Mouse (Mus musculus) heart, postnatal 0 days (tissue): Measurements from ENCODE around the gene Nckap5. TPM values are rescaled to one million over a fixed set of nuclear protein-coding genes. Genes with fewer than 3 reads are reported as not detected.
A peak's percentile ranks its signal among the peaks of the same experiment; 100 is the strongest.

Source experiments
- ATAC-seq: fragments of 200-750 bp; cut with Nextera tagmentation; 2 replicates; pipeline ENCODE4 v1.8.0; 2017; ENCODE audit warnings: low read depth, moderate number of reproducible peaks, moderate library complexity; ENCODE audit not compliant: insufficient read depth
- DNase-seq: peaks from one replicate; pipeline ENCODE4 v3.0.0-alpha.2; 2016; ENCODE audit warnings: low spot score
- H3K27ac ChIP-seq: fragments of 300-500 bp; sonication (generic); 2 replicates; pipeline ENCODE4 v1.5.1; 2014; ENCODE audit warnings: low read depth, mild to moderate bottlenecking
- H3K27me3 ChIP-seq: fragments of 300-500 bp; sonication (generic); 2 replicates; pipeline ENCODE4 v1.6.1; 2014; ENCODE audit warnings: low read length, mixed read lengths; ENCODE audit not compliant: control insufficient read depth, insufficient read depth
- H3K36me3 ChIP-seq: fragments of 300-500 bp; sonication (generic); replicated peaks from 2 replicates; pipeline ENCODE4 v1.6.1; 2014; ENCODE audit warnings: low read length, mixed read lengths; ENCODE audit not compliant: control insufficient read depth, insufficient read depth
- H3K4me1 ChIP-seq: fragments of 300-500 bp; sonication (generic); 2 replicates; pipeline ENCODE4 v1.6.1; 2014; ENCODE audit warnings: antibody characterized with exemption; ENCODE audit not compliant: control insufficient read depth, insufficient read depth
- H3K4me2 ChIP-seq: fragments of 300-500 bp; sonication (generic); 2 replicates; pipeline ENCODE4 v1.6.1; 2014; ENCODE audit warnings: low read depth, mild to moderate bottlenecking, low read length, moderate library complexity
- H3K4me3 ChIP-seq: fragments of 300-500 bp; sonication (generic); 2 replicates; pipeline ENCODE4 v1.5.1; 2014; ENCODE audit warnings: low read depth, low read length
- H3K9ac ChIP-seq: fragments of 300-500 bp; sonication (generic); replicated peaks from 2 replicates; pipeline ENCODE4 v1.6.1; 2014; ENCODE audit warnings: low read depth, low read length, mixed read lengths
- H3K9me3 ChIP-seq: fragments of 300-500 bp; sonication (generic); replicated peaks from 2 replicates; pipeline ENCODE4 v1.6.1; 2016; ENCODE audit warnings: low read length; ENCODE audit not compliant: control insufficient read depth
- CTCF ChIP-seq: IDR thresholded peaks from 2 replicates; pipeline ENCODE4 v1.5.1; 2016; ENCODE audit warnings: antibody characterized with exemption, control low read depth, low read depth
- EP300 ChIP-seq: IDR thresholded peaks from 2 replicates; pipeline ENCODE4 v1.6.1; 2016; ENCODE audit warnings: antibody characterized with exemption, low read depth
- WGBS: fragments of 180-500 bp; shearing (Covaris S2); extraction: QIAGEN DNeasy Blood & Tissue Kit; methylation state at CpG from one replicate; pipeline ENCODE4 v1.1.7; 2014; 5-methylcytosine and 5-hydroxymethylcytosine counted together
- polyA plus RNA-seq: library from polyadenylated mRNA; unstranded; fragments of >200 nt; fragmentation: Nextera tagmentation; extraction: Ambion mirVana; gene quantifications from 2 replicates; pipeline ENCODE4 v1.2.1, GENCODE M21; 2015
- total RNA-seq: library from RNA; depleted of rRNA; stranded (reverse); fragments of >200 nt; gene quantifications from 2 replicates; pipeline ENCODE4 v1.2.3, GENCODE M21; 2014; ENCODE audit warnings: low replicate concordance

Gene Nckap5
- total and polyA plus RNA-seq, 2 experiments from 2014 or later: 4.6 to 14.5 TPM

GRCm38 (mm10) chr1:126317345-126317744 lies 513.3 kb downstream of the Nckap5 start:
- DNase-seq (no peak), ATAC-seq (no peak)
- TF ChIP-seq EP300 (no peak), CTCF (no peak)
- H3K36me3 ChIP-seq: no peaks in the 10 kb centered on the region
- no peak overlapping the region for H3K4me3 ChIP-seq
- H3K9me3 ChIP-seq: no peaks in the 10 kb centered on the region
- 88% methylated on average over 4 of the region's 4 CpGs for WGBS
- no peaks in the 10 kb centered on the region for H3K27me3 ChIP-seq
- H3K9ac ChIP-seq: no peak overlapping the region
- no peaks in the 10 kb centered on the region for H3K4me1 ChIP-seq
- H3K27ac ChIP-seq: no peak overlapping the region
- no peak overlapping the region for H3K4me2 ChIP-seq

- Histone ChIP-seq H3K4me2 (no peak overlapping the region), H3K27ac (no peak overlapping the region), H3K9ac (no peak overlapping the region), H3K4me3 (no peak overlapping the region), H3K27me3 (no peaks in the 10 kb centered on the region), H3K9me3 (no peaks in the 10 kb centered on the region), H3K4me1 (no peaks in the 10 kb centered on the region), H3K36me3 (no peaks in the 10 kb centered on the region)
- peak; percentile 8 for DNase-seq
- no peak for ATAC-seq
- no peak for TF ChIP-seq CTCF
- no peak for TF ChIP-seq EP300
- 53% methylated on average over 2 of the region's 2 CpGs for WGBS
These were observed 513.7 kb downstream of the Nckap5 start for GRCm38 (mm10) chr1:126316866-126317265.

GRCm38 (mm10) chr1:126301129-126301528 lies 529.5 kb downstream of the Nckap5 start:
- Histone ChIP-seq H3K9me3 (no peaks in the 10 kb centered on the region), H3K4me3 (no peak overlapping the region), H3K9ac (no peak overlapping the region), H3K27ac (no peak overlapping the region), H3K4me2 (no peak overlapping the region), H3K27me3 (no peaks in the 10 kb centered on the region), H3K36me3 (no peaks in the 10 kb centered on the region), H3K4me1 (no peaks in the 10 kb centered on the region)
- 66% methylated on average over 2 of the region's 2 CpGs for WGBS
- DNase-seq (no peak), ATAC-seq (no peak)
- TF ChIP-seq EP300: no peak
- TF ChIP-seq CTCF: no peak

- H3K27me3 ChIP-seq: no peaks in the 10 kb centered on the region
- ATAC-seq (no peak), DNase-seq (no peak)
- no peaks in the 10 kb centered on the region for H3K4me1 ChIP-seq
- H3K27ac ChIP-seq: no peak overlapping the region
- H3K9me3 ChIP-seq: no peaks in the 10 kb centered on the region
- TF ChIP-seq CTCF (no peak), EP300 (no peak)
- no peak overlapping the region for H3K4me3 ChIP-seq
- H3K4me2 ChIP-seq: no peak overlapping the region
- H3K36me3 ChIP-seq: no peaks in the 10 kb centered on the region
- H3K9ac ChIP-seq: no peak overlapping the region
- WGBS: 40% methylated on average over 5 of the region's 5 CpGs
These were observed 565.7 kb downstream of the Nckap5 start for GRCm38 (mm10) chr1:126264931-126265330.

- WGBS: 66% methylated on average over 5 of the region's 5 CpGs
- H3K27me3 ChIP-seq: no peaks in the 10 kb centered on the region
- no peak for DNase-seq
- H3K4me1 ChIP-seq: no peaks in the 10 kb centered on the region
- H3K4me3 ChIP-seq: no peak overlapping the region
- no peaks in the 10 kb centered on the region for H3K9me3 ChIP-seq
- TF ChIP-seq CTCF (no peak), EP300 (no peak)
- H3K9ac ChIP-seq: no peak overlapping the region
- no peak overlapping the region for H3K4me2 ChIP-seq
- ATAC-seq: no peak
- no peak overlapping the region for H3K27ac ChIP-seq
- no peaks in the 10 kb centered on the region for H3K36me3 ChIP-seq
These were observed 576.2 kb downstream of the Nckap5 start for GRCm38 (mm10) chr1:126254364-126254763.

GRCm38 (mm10) chr1:126253934-126254333 lies 576.7 kb downstream of the Nckap5 start:
- no peak overlapping the region for H3K27ac ChIP-seq
- TF ChIP-seq EP300: no peak
- no peak for TF ChIP-seq CTCF
- no peaks in the 10 kb centered on the region for H3K27me3 ChIP-seq
- H3K4me3 ChIP-seq: no peak overlapping the region
- no peak overlapping the region for H3K9ac ChIP-seq
- H3K9me3 ChIP-seq: no peaks in the 10 kb centered on the region
- H3K36me3 ChIP-seq: no peaks in the 10 kb centered on the region
- 87% methylated on average over 7 of the region's 7 CpGs for WGBS
- ATAC-seq: no peak
- no peaks in the 10 kb centered on the region for H3K4me1 ChIP-seq
- DNase-seq: no peak
- H3K4me2 ChIP-seq: no peak overlapping the region
